Mouse (Mus musculus) hindbrain, embryonic 15.5 days (tissue): ENCODE results near the gene Cirbp. TPM values are rescaled to one million over a fixed set of nuclear protein-coding genes. Genes with fewer than 3 reads are reported as not detected.
A peak's percentile ranks its signal among the peaks of the same experiment; 100 is the strongest.

Source experiments
- ATAC-seq: fragments of 200-750 bp; cut with Nextera tagmentation; 2 replicates; pipeline ENCODE4 v1.8.0; 2017; ENCODE audit warnings: low read depth, moderate number of reproducible peaks, moderate TSS enrichment; ENCODE audit not compliant: low FRiP score
- H3K27ac ChIP-seq: fragments of 300-500 bp; sonication (generic); replicated peaks from 2 replicates; pipeline ENCODE4 v1.5.1; 2015; ENCODE audit warnings: mild to moderate bottlenecking, inconsistent platforms
- H3K27me3 ChIP-seq: fragments of 300-500 bp; sonication (generic); 2 replicates; pipeline ENCODE4 v1.6.1; 2015; ENCODE audit warnings: control low read depth, inconsistent platforms
- H3K36me3 ChIP-seq: fragments of 300-500 bp; sonication (generic); 2 replicates; pipeline ENCODE4 v1.6.1; 2015; ENCODE audit warnings: control low read depth, inconsistent platforms
- H3K4me1 ChIP-seq: fragments of 300-500 bp; sonication (generic); replicated peaks from 2 replicates; pipeline ENCODE4 v1.6.1; 2015; ENCODE audit warnings: control low read depth, inconsistent platforms
- H3K4me2 ChIP-seq: fragments of 300-500 bp; sonication (generic); 2 replicates; pipeline ENCODE4 v1.6.1; 2015; ENCODE audit warnings: moderate library complexity, mild to moderate bottlenecking, inconsistent platforms
- H3K4me3 ChIP-seq: fragments of 300-500 bp; sonication (generic); 2 replicates; pipeline ENCODE4 v1.5.1; 2015; ENCODE audit warnings: mild to moderate bottlenecking, inconsistent platforms
- H3K9ac ChIP-seq: fragments of 300-500 bp; sonication (generic); 2 replicates; pipeline ENCODE4 v1.6.1; 2015; ENCODE audit warnings: inconsistent platforms
- H3K9me3 ChIP-seq: fragments of 300-500 bp; sonication (generic); 2 replicates; pipeline ENCODE4 v1.6.1; 2016; ENCODE audit warnings: control low read depth, inconsistent platforms
- WGBS: fragments of 180-500 bp; shearing (Covaris S2); methylation state at CpG from one replicate; pipeline ENCODE4 v1.1.7; 2015; 5-methylcytosine and 5-hydroxymethylcytosine counted together
- polyA plus RNA-seq: library from polyadenylated mRNA; unstranded; fragments of >200 nt; fragmentation: Nextera tagmentation; extraction: Ambion mirVana; gene quantifications from 2 replicates; pipeline ENCODE4 v1.2.1, GENCODE M21; 2015

The Cirbp gene
- polyA plus RNA-seq, 1 experiment from 2014 or later, result 319 TPM

GRCm38 (mm10) chr10:80139439-80139775 lies 26.4 kb upstream of the Cirbp start:
- Histone ChIP-seq H3K4me1 (peaks cover 63% of the 10 kb centered on the region), H3K4me2 (peak overlapping the region; percentile 79), H3K9me3 (no peaks in the 10 kb centered on the region), H3K4me3 (peak overlapping the region; percentile 77), H3K27me3 (no peaks in the 10 kb centered on the region), H3K36me3 (peaks cover 19% of the 10 kb centered on the region), H3K9ac (peak overlapping the region; percentile 96), H3K27ac (peak overlapping the region; percentile 97)
- no peak for ATAC-seq
- WGBS, result under 1% methylated on average over 10 of the region's 10 CpGs

DNA sequence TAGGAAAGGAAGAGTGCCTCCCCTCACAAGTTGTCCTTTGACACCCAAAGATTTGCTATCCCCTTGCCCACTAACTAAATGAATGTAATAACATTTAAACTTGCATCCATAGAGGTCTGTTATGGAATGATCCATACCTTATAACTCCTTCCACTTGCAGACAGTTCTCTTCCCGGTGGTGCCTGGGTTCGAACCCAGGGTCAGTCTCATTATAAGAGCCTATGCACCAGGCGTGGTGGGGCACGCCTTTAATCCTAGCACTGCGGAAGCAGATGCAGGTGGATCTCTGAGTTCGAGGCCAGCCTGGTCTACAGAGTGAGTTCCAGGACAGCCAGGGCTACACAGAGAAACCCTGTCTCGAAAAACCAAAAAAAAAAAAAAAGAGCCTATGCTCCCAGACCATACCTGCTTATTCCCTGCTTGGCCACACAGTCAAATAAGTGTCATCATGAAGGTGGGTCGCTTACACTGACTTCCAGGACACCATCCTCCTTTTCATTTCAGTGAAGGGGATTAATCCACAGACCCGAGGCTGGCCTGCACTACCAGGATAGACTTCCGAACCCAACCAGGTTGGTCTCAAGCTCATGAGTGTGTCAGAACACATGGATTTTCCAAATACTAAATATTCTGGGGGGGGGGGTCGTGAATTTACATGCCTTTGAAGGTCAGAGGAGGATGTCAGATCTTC lies 25.7 kb upstream of the Cirbp start:
- Histone ChIP-seq H3K4me1 (peaks cover 63% of the 10 kb centered on the region), H3K27ac (peak overlapping the region; percentile 97; the same call in 1 of the 2 replicates), H3K4me2 (no peak overlapping the region; the same call in 1 of the 2 replicates), H3K4me3 (no peak overlapping the region), H3K9me3 (no peaks in the 10 kb centered on the region), H3K27me3 (no peaks in the 10 kb centered on the region), H3K36me3 (peaks cover 22% of the 10 kb centered on the region), H3K9ac (no peak overlapping the region)
- ATAC-seq, result no peak
- 72% methylated on average over 11 of the region's 11 CpGs for WGBS

GRCm38 (mm10) chr10:80140666-80141035 lies 25.1 kb upstream of the Cirbp start, which contains the start of gene Cbarp:
Gene Cbarp (minus strand): TSS chr10:80140835.
- ATAC-seq, result no peak

GRCm38 (mm10) chr10:80141243-80141642 lies 24.5 kb upstream of the Cirbp start:
- no peaks in the 10 kb centered on the region for H3K9me3 ChIP-seq
- peak overlapping the region; percentile 92 for H3K27ac ChIP-seq
- H3K36me3 ChIP-seq, result peaks cover 16% of the 10 kb centered on the region
- peaks cover 67% of the 10 kb centered on the region for H3K4me1 ChIP-seq
- peak; percentile 67 for ATAC-seq
- H3K4me2 ChIP-seq, result peak overlapping the region; percentile 85
- H3K9ac ChIP-seq, result peak overlapping the region; percentile 41
- peak overlapping the region; percentile 84 for H3K4me3 ChIP-seq
- under 1% methylated on average over 29 of the region's 29 CpGs for WGBS
- H3K27me3 ChIP-seq, result no peaks in the 10 kb centered on the region

More at GRCm38 (mm10) chr10:80140666-80141035, 25.1 kb upstream of the Cirbp start, which contains the start of gene Cbarp:
- Histone ChIP-seq H3K27ac (peak within 1 kb of the TSS; percentile 97), H3K27me3 (no peaks in the 10 kb centered on the region), H3K36me3 (peaks cover 21% of the 10 kb centered on the region), H3K4me2 (peak within 1 kb of the TSS; percentile 85), H3K4me1 (peaks cover 67% of the 10 kb centered on the region), H3K9ac (peak within 1 kb of the TSS; percentile 96), H3K9me3 (no peaks in the 10 kb centered on the region), H3K4me3 (peak within 1 kb of the TSS; percentile 84)
- WGBS, result 69% methylated on average over 10 of the region's 10 CpGs

DNA sequence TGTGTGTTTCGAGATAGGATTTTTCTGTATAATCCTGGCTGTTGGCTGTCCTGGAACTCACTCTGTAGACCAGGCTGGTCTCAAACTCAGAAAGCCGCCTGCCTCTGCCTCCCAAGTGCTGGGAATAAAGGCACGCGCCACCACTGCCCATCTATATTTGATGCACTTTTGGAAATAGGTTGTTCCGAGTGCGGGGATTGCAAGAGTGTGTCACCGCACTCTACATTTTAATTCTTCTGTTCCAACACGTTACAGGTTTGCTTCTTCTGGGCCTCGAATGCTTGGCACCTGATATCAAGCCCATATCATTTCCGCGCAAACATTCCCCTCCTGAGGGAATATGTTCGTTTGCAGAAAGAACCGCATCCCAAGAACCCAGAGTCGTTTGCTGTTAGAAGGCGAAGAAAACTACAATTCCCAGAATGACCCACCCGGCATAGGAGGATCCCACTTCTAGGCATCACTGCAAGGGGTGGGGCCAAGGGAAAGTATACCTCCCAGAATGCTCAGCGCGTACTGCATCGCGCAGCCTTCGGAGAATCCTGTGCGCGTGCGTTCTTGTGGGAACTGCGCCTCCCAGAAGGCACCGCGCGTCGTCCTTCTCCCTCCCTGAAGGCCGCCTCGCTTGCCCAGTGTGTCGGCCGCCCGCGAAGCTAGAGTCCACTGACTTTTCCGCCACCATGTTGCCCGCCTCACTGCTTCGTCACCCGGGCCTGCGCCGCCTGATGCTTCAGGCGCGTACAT lies 23.8 kb upstream of the Cirbp start:
- Histone ChIP-seq H3K9me3 (no peaks in the 10 kb centered on the region), H3K27ac (peak overlapping the region; percentile 92), H3K4me2 (peak overlapping the region; percentile 85), H3K27me3 (no peaks in the 10 kb centered on the region), H3K4me3 (peak overlapping the region; percentile 84), H3K4me1 (peaks cover 62% of the 10 kb centered on the region), H3K9ac (peak overlapping the region; percentile 97), H3K36me3 (peaks cover 16% of the 10 kb centered on the region)
- peak; percentile 85 for ATAC-seq
- under 1% methylated on average over 42 of the region's 43 CpGs for WGBS

DNA sequence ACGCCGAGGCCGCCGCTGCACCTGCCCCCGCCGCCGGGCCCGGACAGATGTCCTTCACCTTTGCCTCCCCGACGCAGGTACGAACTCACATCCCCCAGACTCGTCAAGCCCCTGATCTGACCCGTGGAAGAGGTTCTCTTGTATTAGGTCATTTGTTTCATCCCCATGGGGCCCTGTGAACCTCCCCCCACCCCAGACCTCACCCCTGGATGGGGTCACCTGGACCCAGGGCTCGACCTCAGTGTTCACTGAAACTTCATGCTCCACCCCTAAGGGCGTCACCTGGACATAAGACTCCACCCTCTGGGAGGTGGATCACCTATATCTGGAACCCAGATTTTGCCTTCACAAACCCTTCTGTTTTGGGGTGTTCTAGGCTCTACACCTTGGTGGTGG lies 23.3 kb upstream of the Cirbp start:
- Histone ChIP-seq H3K4me1 (peaks cover 59% of the 10 kb centered on the region), H3K9me3 (no peaks in the 10 kb centered on the region), H3K27ac (peak overlapping the region; percentile 92), H3K27me3 (no peaks in the 10 kb centered on the region), H3K36me3 (peaks cover 16% of the 10 kb centered on the region), H3K4me2 (peak overlapping the region; percentile 85), H3K9ac (peak overlapping the region; percentile 97), H3K4me3 (peak overlapping the region; percentile 84)
- WGBS, result 0% methylated on average over 15 of the region's 15 CpGs
- no peak for ATAC-seq

DNA sequence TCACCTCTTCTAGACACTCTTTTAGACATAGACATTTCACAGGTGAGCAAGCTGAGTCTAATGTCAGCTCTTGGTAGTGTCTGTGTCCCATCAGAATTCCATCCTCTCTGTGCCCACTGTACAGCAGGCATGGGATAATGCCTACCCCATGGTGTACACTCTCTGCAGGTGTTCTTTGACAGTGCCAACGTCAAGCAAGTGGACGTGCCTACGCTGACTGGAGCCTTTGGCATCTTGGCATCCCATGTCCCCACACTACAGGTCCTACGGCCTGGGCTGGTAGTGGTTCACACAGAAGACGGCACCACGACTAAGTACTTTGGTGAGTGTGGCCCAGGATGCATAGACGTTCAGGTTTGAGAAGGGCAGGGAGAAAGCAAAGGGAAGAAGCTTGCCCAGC lies 22.1 kb upstream of the Cirbp start:
- Histone ChIP-seq H3K27ac (no peak overlapping the region), H3K4me3 (no peak overlapping the region), H3K9me3 (no peaks in the 10 kb centered on the region), H3K9ac (no peak overlapping the region), H3K4me2 (peak overlapping the region; percentile 85; the same call in 1 of the 2 replicates), H3K36me3 (peaks cover 16% of the 10 kb centered on the region), H3K4me1 (peaks cover 55% of the 10 kb centered on the region), H3K27me3 (no peaks in the 10 kb centered on the region)
- ATAC-seq, result no peak
- 87% methylated on average over 7 of the region's 7 CpGs for WGBS

- Histone ChIP-seq H3K4me1 (peaks cover 55% of the 10 kb centered on the region), H3K27me3 (no peaks in the 10 kb centered on the region), H3K4me2 (no peak overlapping the region), H3K9ac (no peak overlapping the region), H3K36me3 (peaks cover 16% of the 10 kb centered on the region), H3K9me3 (no peaks in the 10 kb centered on the region), H3K27ac (no peak overlapping the region), H3K4me3 (no peak overlapping the region)
- WGBS, result 96% methylated on average over 12 of the region's 12 CpGs
- no peak for ATAC-seq
These were observed 21.6 kb upstream of the Cirbp start for GRCm38 (mm10) chr10:80144159-80144558.

GRCm38 (mm10) chr10:80144864-80145838 lies 20.6 kb upstream of the Cirbp start:
- no peak overlapping the region for H3K9ac ChIP-seq
- H3K27me3 ChIP-seq, result no peaks in the 10 kb centered on the region
- WGBS, result 69% methylated on average over 20 of the region's 20 CpGs
- H3K27ac ChIP-seq, result no peak overlapping the region
- ATAC-seq, result no peak
- H3K36me3 ChIP-seq, result peaks cover 16% of the 10 kb centered on the region
- H3K9me3 ChIP-seq, result no peaks in the 10 kb centered on the region
- H3K4me1 ChIP-seq, result peaks cover 52% of the 10 kb centered on the region
- no peak overlapping the region for H3K4me3 ChIP-seq
- no peak overlapping the region for H3K4me2 ChIP-seq

DNA sequence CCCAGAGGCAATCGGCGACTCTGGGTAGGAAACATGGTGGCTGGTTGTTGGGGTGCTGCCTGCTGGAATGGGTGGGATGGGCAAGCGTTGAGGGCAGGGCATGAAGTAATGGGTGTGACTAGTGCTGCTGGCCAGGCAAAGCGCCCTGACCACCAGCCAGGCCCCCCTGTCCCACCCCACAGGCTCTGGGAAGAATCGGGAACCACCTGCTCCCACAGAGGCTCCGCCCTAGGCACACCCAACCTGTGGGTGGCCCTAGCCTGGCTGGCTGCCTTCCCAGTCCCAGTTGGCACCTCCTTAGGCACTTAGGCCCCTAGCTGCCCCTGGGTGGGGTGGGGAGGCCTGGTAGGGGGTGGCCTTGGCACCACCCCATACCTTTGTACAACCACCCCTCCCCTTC lies 19.9 kb upstream of the Cirbp start:
- 79% methylated on average over 6 of the region's 6 CpGs for WGBS
- Histone ChIP-seq H3K4me2 (no peak overlapping the region), H3K4me1 (peaks cover 47% of the 10 kb centered on the region), H3K9ac (no peak overlapping the region), H3K27ac (no peak overlapping the region), H3K9me3 (no peaks in the 10 kb centered on the region), H3K27me3 (no peaks in the 10 kb centered on the region), H3K4me3 (no peak overlapping the region), H3K36me3 (peaks cover 16% of the 10 kb centered on the region)
- no peak for ATAC-seq

- Histone ChIP-seq H3K27me3 (no peaks in the 10 kb centered on the region), H3K4me2 (no peak overlapping the region), H3K36me3 (peaks cover 16% of the 10 kb centered on the region), H3K27ac (no peak overlapping the region), H3K9me3 (no peaks in the 10 kb centered on the region), H3K9ac (no peak overlapping the region), H3K4me1 (peaks cover 42% of the 10 kb centered on the region), H3K4me3 (no peak overlapping the region)
- ATAC-seq, result no peak
- WGBS, result 79% methylated on average over 4 of the region's 4 CpGs
These were observed 19.2 kb upstream of the Cirbp start for GRCm38 (mm10) chr10:80146568-80147011.
